Mouse (Mus musculus): ENCODE results near the gene Inhbb.

DNA sequence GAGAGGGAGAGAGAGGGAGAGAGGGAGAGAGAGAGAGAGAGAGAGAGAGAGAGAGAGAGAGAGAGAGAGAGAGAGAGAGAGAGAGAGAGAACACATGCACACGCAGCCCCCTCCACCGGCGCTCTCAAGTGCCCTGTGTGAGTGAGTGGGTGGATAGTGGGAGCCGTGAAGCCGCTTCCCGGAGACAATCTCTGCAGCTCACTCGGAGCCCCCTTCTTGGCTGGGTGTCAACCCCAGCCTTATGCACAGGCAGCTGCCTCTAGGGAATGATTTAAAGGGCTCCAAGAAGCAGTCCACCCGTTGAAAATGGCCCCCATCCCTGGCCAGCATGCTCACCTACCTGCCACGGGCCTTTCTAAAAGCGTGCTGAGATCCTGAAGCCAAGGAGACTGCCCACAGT, 38.1 kb downstream of the Inhbb start:
- no peak for TF ChIP-seq CTCF (IDR thresholded peaks at IDR 0.05; ENCODE audit: low read depth)
- TF ChIP-seq EP300 (IDR thresholded peaks at IDR 0.05; ENCODE audit: low read depth) = no peak

Measured in heart, postnatal 0 days (tissue).